Mouse (Mus musculus): ENCODE measurements around the gene Ccdc163. TPM values are rescaled to one million over a fixed set of nuclear protein-coding genes. Genes with fewer than 3 reads are reported as not detected.

Gene Ccdc163
- polyA plus RNA-seq, 1 experiment from 2014 or later: 14.8 TPM

DNA sequence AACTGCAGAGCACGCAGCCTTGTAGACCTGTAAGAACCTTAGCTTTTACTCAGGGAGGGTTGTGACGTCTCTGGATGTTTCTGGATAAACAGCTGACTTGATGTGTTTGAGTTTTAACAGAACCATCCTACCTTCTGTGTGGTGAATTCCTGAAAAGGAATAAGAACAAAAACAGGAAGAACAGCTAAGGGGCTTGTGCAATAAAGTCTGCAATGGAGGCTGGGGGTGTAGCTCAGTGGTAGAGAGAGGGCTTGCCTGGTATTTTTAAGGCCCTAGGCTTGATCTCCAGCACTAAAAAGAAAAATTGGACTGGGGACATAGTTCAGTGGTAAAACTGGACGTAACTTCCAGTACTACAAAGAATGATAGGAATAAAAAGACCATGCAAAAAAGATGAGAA, 68.8 kb downstream of the Ccdc163 start:
- Histone ChIP-seq H3K36me3 (ENCODE audit: control insufficient read depth, insufficient read depth) (no peaks in the 10 kb centered on the region), H3K4me1 (ENCODE audit: control insufficient read depth, insufficient read depth, low read length) (no peaks in the 10 kb centered on the region), H3K27ac (ENCODE audit: low read length) (no peak overlapping the region), H3K9ac (ENCODE audit: low read length) (no peak overlapping the region), H3K27me3 (ENCODE audit: control insufficient read depth, insufficient read depth, low read length) (no peaks in the 10 kb centered on the region), H3K4me2 (ENCODE audit: low read depth, low read length) (no peak overlapping the region), H3K9me3 (replicated peaks; ENCODE audit: control insufficient read depth, low read length) (no peaks in the 10 kb centered on the region), H3K4me3 (ENCODE audit: low read length) (no peak overlapping the region)
- WGBS: 82% methylated on average over 3 of the region's 3 CpGs
- ATAC-seq (replicated peaks; ENCODE audit: extremely low read depth, insufficient read depth, low FRiP score): no peak

DNA sequence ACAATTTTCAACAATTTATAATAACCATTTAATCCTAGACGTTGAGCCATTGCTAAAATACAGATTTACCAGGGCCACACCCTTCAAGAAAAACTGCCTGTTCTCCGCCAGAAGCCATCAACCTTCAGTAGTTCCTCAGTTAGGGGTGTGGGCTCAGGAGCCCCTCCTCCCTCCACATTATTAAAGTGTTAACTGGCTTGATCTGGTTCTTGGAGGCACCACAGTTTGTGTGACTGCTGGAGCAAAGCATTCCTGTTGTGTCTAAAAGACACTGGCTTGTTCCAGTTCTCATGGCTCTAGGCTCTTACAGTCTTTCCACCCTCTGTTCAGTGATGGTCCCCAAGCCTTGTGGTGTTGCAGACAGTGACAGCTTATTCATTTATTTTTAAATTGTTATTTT, 72.2 kb downstream of the Ccdc163 start:
- no peak for ATAC-seq (replicated peaks; ENCODE audit: extremely low read depth, insufficient read depth, low FRiP score)
- Histone ChIP-seq H3K4me3 (ENCODE audit: low read length) (no peak overlapping the region), H3K4me2 (ENCODE audit: low read depth, low read length) (no peak overlapping the region), H3K9ac (ENCODE audit: low read length) (no peak overlapping the region), H3K27ac (ENCODE audit: low read length) (no peak overlapping the region), H3K36me3 (ENCODE audit: control insufficient read depth, insufficient read depth) (no peaks in the 10 kb centered on the region), H3K9me3 (replicated peaks; ENCODE audit: control insufficient read depth, low read length) (no peaks in the 10 kb centered on the region), H3K4me1 (ENCODE audit: control insufficient read depth, insufficient read depth, low read length) (no peaks in the 10 kb centered on the region), H3K27me3 (ENCODE audit: control insufficient read depth, insufficient read depth, low read length) (no peaks in the 10 kb centered on the region)
- 69% methylated on average over 2 of the region's 2 CpGs for WGBS

DNA sequence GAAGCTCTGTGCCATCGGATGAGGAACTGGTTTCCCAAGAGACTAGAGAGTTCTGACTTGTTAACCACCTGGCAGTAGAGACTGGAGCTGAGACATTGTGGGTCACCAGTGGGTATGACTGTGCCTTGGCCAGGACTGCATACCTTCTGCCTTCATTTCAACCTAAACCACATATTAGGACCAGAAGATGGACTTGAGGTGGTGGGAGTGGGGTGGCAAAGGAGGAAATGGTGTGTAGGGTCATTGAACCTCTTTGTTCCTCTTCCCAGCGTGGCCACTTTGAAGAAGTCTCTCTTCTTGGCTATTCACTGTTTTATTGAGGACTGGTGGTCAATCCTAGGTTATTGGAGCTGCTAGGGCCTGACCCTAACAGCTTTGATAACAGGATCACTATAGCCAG, 73.1 kb downstream of the Ccdc163 start:
- H3K9me3 ChIP-seq (replicated peaks; ENCODE audit: control insufficient read depth, low read length): peaks cover 1% of the 10 kb centered on the region; the same call in 1 of the 2 replicates
- H3K4me2 ChIP-seq (ENCODE audit: low read depth, low read length): no peak overlapping the region
- WGBS: 46% methylated on average over 2 of the region's 2 CpGs
- no peak for ATAC-seq (replicated peaks; ENCODE audit: extremely low read depth, insufficient read depth, low FRiP score)
- no peaks in the 10 kb centered on the region for H3K4me1 ChIP-seq (ENCODE audit: control insufficient read depth, insufficient read depth, low read length)
- no peaks in the 10 kb centered on the region for H3K27me3 ChIP-seq (ENCODE audit: control insufficient read depth, insufficient read depth, low read length)
- H3K9ac ChIP-seq (ENCODE audit: low read length): no peak overlapping the region
- H3K36me3 ChIP-seq (ENCODE audit: control insufficient read depth, insufficient read depth): no peaks in the 10 kb centered on the region
- no peak overlapping the region for H3K4me3 ChIP-seq (ENCODE audit: low read length)
- H3K27ac ChIP-seq (ENCODE audit: low read length): no peak overlapping the region

DNA sequence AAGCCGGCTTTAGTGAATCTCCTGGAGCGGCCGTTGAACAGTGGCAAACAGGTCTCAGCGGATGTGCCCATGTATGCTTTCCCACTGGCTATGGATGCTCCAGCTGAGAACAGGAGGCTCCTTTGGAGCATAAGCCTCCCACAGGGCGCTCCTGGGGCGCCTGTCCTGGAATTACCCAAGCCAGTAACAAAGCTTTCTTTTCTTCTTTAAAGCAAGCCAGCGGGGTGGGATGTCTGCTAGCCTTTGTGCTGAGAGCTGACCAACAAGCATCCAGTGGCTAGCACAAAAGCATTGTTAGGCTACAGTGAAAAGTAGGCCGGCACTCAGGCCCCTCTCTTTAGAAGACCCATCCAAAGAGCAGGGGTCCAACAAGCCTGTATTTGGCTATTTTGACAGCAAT, 73.9 kb downstream of the Ccdc163 start:
- Histone ChIP-seq H3K4me2 (ENCODE audit: low read depth, low read length) (no peak overlapping the region), H3K4me3 (ENCODE audit: low read length) (no peak overlapping the region), H3K27me3 (ENCODE audit: control insufficient read depth, insufficient read depth, low read length) (no peaks in the 10 kb centered on the region), H3K4me1 (ENCODE audit: control insufficient read depth, insufficient read depth, low read length) (no peaks in the 10 kb centered on the region), H3K36me3 (ENCODE audit: control insufficient read depth, insufficient read depth) (no peaks in the 10 kb centered on the region), H3K9ac (ENCODE audit: low read length) (no peak overlapping the region), H3K9me3 (replicated peaks; ENCODE audit: control insufficient read depth, low read length) (peaks cover 4% of the 10 kb centered on the region; the same call in 1 of the 2 replicates), H3K27ac (ENCODE audit: low read length) (no peak overlapping the region)
- ATAC-seq (replicated peaks; ENCODE audit: extremely low read depth, insufficient read depth, low FRiP score): no peak
- WGBS: 31% methylated on average over 8 of the region's 8 CpGs

DNA sequence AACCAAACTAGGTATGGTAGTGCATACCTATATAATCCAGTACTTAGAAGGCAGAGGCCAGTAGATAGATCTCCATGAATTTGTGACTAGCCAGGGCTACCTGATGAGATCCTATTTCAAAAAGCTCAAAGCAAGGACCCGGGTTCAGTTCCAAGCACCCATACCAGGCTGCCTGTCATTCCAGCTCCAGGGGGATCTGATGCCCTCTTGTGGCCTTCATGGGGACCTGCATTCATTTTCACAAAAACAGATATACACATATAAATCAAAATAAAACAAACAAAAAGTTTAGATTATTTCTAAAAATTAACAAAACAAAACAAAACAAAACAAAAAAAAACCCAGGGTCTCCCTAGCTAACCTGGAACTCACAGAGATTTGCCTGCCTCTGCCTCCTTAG, 78.3 kb downstream of the Ccdc163 start:
- no peak overlapping the region for H3K9ac ChIP-seq (ENCODE audit: low read length)

DNA sequence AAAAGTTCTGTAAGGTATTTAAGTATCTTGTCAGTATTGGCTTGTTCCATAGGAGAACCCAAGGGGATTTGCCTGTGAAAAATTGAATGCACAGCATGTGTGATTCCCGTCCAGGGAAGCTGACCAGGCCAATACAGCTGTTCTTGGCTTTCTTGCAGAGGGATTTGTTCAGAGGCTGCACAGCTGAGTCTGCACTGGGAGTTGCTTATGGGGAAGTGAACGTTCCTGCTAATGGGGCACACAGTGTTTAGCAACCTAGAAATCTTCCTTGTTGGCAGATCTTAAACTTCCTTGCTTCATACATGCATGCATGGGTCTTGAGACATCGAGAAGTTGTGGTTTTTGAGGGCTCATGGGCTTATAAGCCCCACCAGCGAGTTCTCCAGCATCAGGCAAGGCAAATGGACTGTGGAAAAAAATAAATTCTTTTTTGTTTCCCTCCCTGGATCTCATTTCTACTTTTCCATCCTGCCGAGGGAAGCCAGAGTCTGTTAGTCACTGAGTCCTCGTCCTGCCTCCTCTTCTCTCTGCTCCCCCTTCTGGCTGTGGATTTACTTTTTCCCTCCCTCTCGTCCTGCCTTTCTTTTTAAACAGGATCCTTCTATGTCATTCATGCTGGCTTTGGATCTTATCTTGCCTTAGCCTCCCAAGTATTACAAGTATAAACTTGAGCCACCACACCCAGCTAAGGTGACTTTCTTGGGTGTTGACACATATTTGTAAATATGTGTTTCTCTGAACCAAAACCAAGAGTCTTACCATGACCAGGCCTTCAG, 79.9 kb downstream of the Ccdc163 start:
- H3K27me3 ChIP-seq (ENCODE audit: control insufficient read depth, insufficient read depth, low read length): no peaks in the 10 kb centered on the region
- H3K4me3 ChIP-seq (ENCODE audit: low read length): no peak overlapping the region
- H3K4me1 ChIP-seq (ENCODE audit: control insufficient read depth, insufficient read depth, low read length): peaks cover 4% of the 10 kb centered on the region; the same call in 1 of the 2 replicates
- WGBS: 39% methylated on average over 7 of the region's 7 CpGs
- H3K27ac ChIP-seq (ENCODE audit: low read length): no peak overlapping the region
- H3K36me3 ChIP-seq (ENCODE audit: control insufficient read depth, insufficient read depth): no peaks in the 10 kb centered on the region
- H3K9me3 ChIP-seq (replicated peaks; ENCODE audit: control insufficient read depth, low read length): peaks cover 4% of the 10 kb centered on the region; the same call in 1 of the 2 replicates
- no peak for ATAC-seq (replicated peaks; ENCODE audit: extremely low read depth, insufficient read depth, low FRiP score)
- H3K4me2 ChIP-seq (ENCODE audit: low read depth, low read length): no peak overlapping the region
- H3K9ac ChIP-seq (ENCODE audit: low read length): no peak overlapping the region

More for the DNA sequence above, 78.3 kb downstream of the Ccdc163 start:
- WGBS: 94% methylated on average over 1 of the region's 1 CpGs
- Histone ChIP-seq H3K4me3 (ENCODE audit: low read length) (no peak overlapping the region), H3K4me2 (ENCODE audit: low read depth, low read length) (no peak overlapping the region), H3K27me3 (ENCODE audit: control insufficient read depth, insufficient read depth, low read length) (no peaks in the 10 kb centered on the region), H3K9me3 (replicated peaks; ENCODE audit: control insufficient read depth, low read length) (peaks cover 4% of the 10 kb centered on the region; the same call in 1 of the 2 replicates), H3K4me1 (ENCODE audit: control insufficient read depth, insufficient read depth, low read length) (peaks cover 4% of the 10 kb centered on the region; the same call in 1 of the 2 replicates), H3K27ac (ENCODE audit: low read length) (no peak overlapping the region), H3K36me3 (ENCODE audit: control insufficient read depth, insufficient read depth) (no peaks in the 10 kb centered on the region)
- ATAC-seq (replicated peaks; ENCODE audit: extremely low read depth, insufficient read depth, low FRiP score): no peak

DNA sequence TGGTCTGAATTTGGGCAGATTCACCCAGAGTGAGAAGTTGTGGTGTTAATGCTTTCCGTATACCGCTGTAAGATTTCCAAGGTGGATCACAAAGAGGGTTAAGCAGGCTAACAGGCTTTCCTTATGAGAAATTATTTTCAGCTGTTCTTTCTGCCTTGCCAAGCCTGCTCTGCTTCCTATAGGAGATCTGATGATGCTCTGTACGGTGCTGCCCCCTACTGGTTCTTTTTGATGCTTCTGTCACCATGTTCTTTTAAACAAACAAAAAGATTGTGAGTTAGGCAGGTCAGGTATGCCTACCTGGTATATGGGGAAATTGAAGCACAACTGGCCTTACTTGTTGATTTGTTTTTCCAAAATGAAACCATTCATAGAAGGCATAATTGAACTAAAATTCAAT, 80.6 kb downstream of the Ccdc163 start:
- Histone ChIP-seq H3K9ac (ENCODE audit: low read length) (no peak overlapping the region), H3K27ac (ENCODE audit: low read length) (no peak overlapping the region), H3K4me2 (ENCODE audit: low read depth, low read length) (no peak overlapping the region), H3K9me3 (replicated peaks; ENCODE audit: control insufficient read depth, low read length) (peaks cover 4% of the 10 kb centered on the region; the same call in 1 of the 2 replicates), H3K27me3 (ENCODE audit: control insufficient read depth, insufficient read depth, low read length) (no peaks in the 10 kb centered on the region), H3K4me3 (ENCODE audit: low read length) (no peak overlapping the region), H3K36me3 (ENCODE audit: control insufficient read depth, insufficient read depth) (no peaks in the 10 kb centered on the region), H3K4me1 (ENCODE audit: control insufficient read depth, insufficient read depth, low read length) (peaks cover 4% of the 10 kb centered on the region; the same call in 1 of the 2 replicates)
- ATAC-seq (replicated peaks; ENCODE audit: extremely low read depth, insufficient read depth, low FRiP score): no peak
- WGBS: 10% methylated on average over 3 of the region's 3 CpGs

DNA sequence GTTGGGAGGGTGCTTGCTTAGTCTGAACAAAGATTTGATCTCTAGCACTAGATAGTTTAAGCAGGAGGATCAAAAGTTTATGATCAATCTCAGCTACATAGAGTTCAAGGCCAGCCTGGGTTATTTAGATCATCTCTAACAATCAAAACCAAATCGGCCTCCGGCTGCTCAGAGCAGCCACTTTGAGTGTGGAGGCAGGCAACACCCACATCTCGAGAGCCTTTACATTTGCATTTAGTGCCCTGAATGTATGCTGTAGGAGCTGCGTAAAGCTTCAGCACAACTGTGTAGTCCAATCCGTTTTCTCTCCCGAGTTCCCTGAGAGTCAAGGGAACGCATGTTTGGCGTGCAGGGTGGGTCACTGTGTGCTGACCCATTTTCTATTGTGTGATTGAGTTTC, 84.1 kb downstream of the Ccdc163 start:
- WGBS: 84% methylated on average over 8 of the region's 8 CpGs
- no peak overlapping the region for H3K9ac ChIP-seq (ENCODE audit: low read length)
- no peak overlapping the region for H3K4me2 ChIP-seq (ENCODE audit: low read depth, low read length)
- no peaks in the 10 kb centered on the region for H3K36me3 ChIP-seq (ENCODE audit: control insufficient read depth, insufficient read depth)
- no peak overlapping the region for H3K4me3 ChIP-seq (ENCODE audit: low read length)
- no peak for ATAC-seq (replicated peaks; ENCODE audit: extremely low read depth, insufficient read depth, low FRiP score)
- no peak overlapping the region for H3K27ac ChIP-seq (ENCODE audit: low read length)
- no peaks in the 10 kb centered on the region for H3K9me3 ChIP-seq (replicated peaks; ENCODE audit: control insufficient read depth, low read length)
- H3K4me1 ChIP-seq (ENCODE audit: control insufficient read depth, insufficient read depth, low read length): peaks cover 13% of the 10 kb centered on the region
- H3K27me3 ChIP-seq (ENCODE audit: control insufficient read depth, insufficient read depth, low read length): no peaks in the 10 kb centered on the region

DNA sequence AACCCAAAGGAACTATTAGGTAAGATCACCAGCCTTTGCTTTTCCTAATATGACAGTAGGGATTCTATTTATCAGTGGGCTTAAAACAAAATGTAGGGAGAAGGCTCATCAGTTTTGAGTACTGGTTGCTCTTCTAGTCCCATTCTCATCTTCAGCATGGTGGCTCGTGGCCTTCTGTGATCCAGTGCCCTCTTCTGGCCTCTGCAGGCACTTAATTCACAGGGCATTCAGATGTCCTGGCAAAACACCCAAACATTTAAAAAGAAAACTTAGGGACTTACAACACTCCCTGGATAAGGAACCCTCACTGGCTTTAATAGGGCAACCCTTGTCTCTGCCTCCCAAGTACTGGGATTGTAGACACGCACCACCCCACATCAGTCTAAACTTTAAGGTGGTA, 86.0 kb downstream of the Ccdc163 start:
- Histone ChIP-seq H3K27me3 (ENCODE audit: control insufficient read depth, insufficient read depth, low read length) (no peaks in the 10 kb centered on the region), H3K9me3 (replicated peaks; ENCODE audit: control insufficient read depth, low read length) (no peaks in the 10 kb centered on the region), H3K4me2 (ENCODE audit: low read depth, low read length) (no peak overlapping the region), H3K36me3 (ENCODE audit: control insufficient read depth, insufficient read depth) (no peaks in the 10 kb centered on the region), H3K27ac (ENCODE audit: low read length) (no peak overlapping the region), H3K4me1 (ENCODE audit: control insufficient read depth, insufficient read depth, low read length) (peaks cover 9% of the 10 kb centered on the region), H3K4me3 (ENCODE audit: low read length) (no peak overlapping the region), H3K9ac (ENCODE audit: low read length) (no peak overlapping the region)
- no peak for ATAC-seq (replicated peaks; ENCODE audit: extremely low read depth, insufficient read depth, low FRiP score)
- WGBS: 70% methylated on average over 2 of the region's 2 CpGs

Measured in heart, embryonic 16.5 days (tissue).